Mouse (Mus musculus): ENCODE results near the gene Lbh. TPM values are rescaled to one million over a fixed set of nuclear protein-coding genes. Genes with fewer than 3 reads are reported as not detected.

Lbh gene
- polyA plus RNA-seq, 1 experiment from 2014 or later: 2.0 TPM

GRCm38 (mm10) chr17:72953811-72954685, 35.9 kb downstream of the Lbh start:
- H3K4me1 ChIP-seq: peaks cover 24% of the 10 kb centered on the region
- no peaks in the 10 kb centered on the region for H3K9me3 ChIP-seq (replicated peaks)
- DNase-seq (ENCODE audit: low spot score): no peak
- WGBS: 84% methylated on average over 6 of the region's 6 CpGs
- H3K4me3 ChIP-seq: no peak overlapping the region
- H3K36me3 ChIP-seq: no peaks in the 10 kb centered on the region
- no peak overlapping the region for H3K27ac ChIP-seq
- no peaks in the 10 kb centered on the region for H3K27me3 ChIP-seq (ENCODE audit: low read depth, poor library complexity, severe bottlenecking)

GRCm38 (mm10) chr17:72955534-72955933, 37.4 kb downstream of the Lbh start:
- Histone ChIP-seq H3K36me3 (no peaks in the 10 kb centered on the region), H3K9me3 (replicated peaks) (no peaks in the 10 kb centered on the region), H3K4me3 (no peak overlapping the region), H3K27me3 (ENCODE audit: low read depth, poor library complexity, severe bottlenecking) (no peaks in the 10 kb centered on the region), H3K4me1 (peaks cover 24% of the 10 kb centered on the region), H3K27ac (no peak overlapping the region)
- WGBS: 58% methylated on average over 2 of the region's 2 CpGs
- no peak for DNase-seq (ENCODE audit: low spot score)

GRCm38 (mm10) chr17:72957016-72957415, 38.9 kb downstream of the Lbh start:
- Histone ChIP-seq H3K4me3 (no peak overlapping the region), H3K27me3 (ENCODE audit: low read depth, poor library complexity, severe bottlenecking) (no peaks in the 10 kb centered on the region), H3K9me3 (replicated peaks) (no peaks in the 10 kb centered on the region), H3K36me3 (no peaks in the 10 kb centered on the region), H3K27ac (no peak overlapping the region), H3K4me1 (peaks cover 24% of the 10 kb centered on the region)
- 92% methylated on average over 6 of the region's 6 CpGs for WGBS
- no peak for DNase-seq (ENCODE audit: low spot score)

- Histone ChIP-seq H3K27me3 (ENCODE audit: low read depth, poor library complexity, severe bottlenecking) (no peaks in the 10 kb centered on the region), H3K4me1 (peaks cover 10% of the 10 kb centered on the region; the same call in 1 of the 2 replicates), H3K9me3 (replicated peaks) (no peaks in the 10 kb centered on the region), H3K27ac (no peak overlapping the region), H3K4me3 (no peak overlapping the region), H3K36me3 (no peaks in the 10 kb centered on the region)
- DNase-seq (ENCODE audit: low spot score): no peak
- WGBS: 85% methylated on average over 5 of the region's 5 CpGs
Observed at GRCm38 (mm10) chr17:72958886-72959285, 40.8 kb downstream of the Lbh start.

GRCm38 (mm10) chr17:72959497-72960039, 41.5 kb downstream of the Lbh start:
- H3K9me3 ChIP-seq (replicated peaks): no peaks in the 10 kb centered on the region
- H3K36me3 ChIP-seq: no peaks in the 10 kb centered on the region
- DNase-seq (ENCODE audit: low spot score): no peak
- no peak overlapping the region for H3K27ac ChIP-seq
- H3K4me1 ChIP-seq: 0 out of 2 replicates have a peak, but pooled peaks cover 3% of the 10 kb centered on the region
- 86% methylated on average over 5 of the region's 5 CpGs for WGBS
- no peaks in the 10 kb centered on the region for H3K27me3 ChIP-seq (ENCODE audit: low read depth, poor library complexity, severe bottlenecking)
- H3K4me3 ChIP-seq: no peak overlapping the region

- no peaks in the 10 kb centered on the region for H3K36me3 ChIP-seq
- 92% methylated on average over 4 of the region's 4 CpGs for WGBS
- no peak overlapping the region for H3K4me3 ChIP-seq
- H3K27me3 ChIP-seq (ENCODE audit: low read depth, poor library complexity, severe bottlenecking): no peaks in the 10 kb centered on the region
- H3K27ac ChIP-seq: no peak overlapping the region
- H3K4me1 ChIP-seq: peaks cover 4% of the 10 kb centered on the region; the same call in 1 of the 2 replicates
- DNase-seq (ENCODE audit: low spot score): no peak
- H3K9me3 ChIP-seq (replicated peaks): no peaks in the 10 kb centered on the region
Observed at GRCm38 (mm10) chr17:72960243-72960642, 42.1 kb downstream of the Lbh start.

- WGBS: 78% methylated on average over 2 of the region's 2 CpGs
Observed at GRCm38 (mm10) chr17:72960873-72961272, 42.8 kb downstream of the Lbh start.

GRCm38 (mm10) chr17:72961953-72962630, 44.0 kb downstream of the Lbh start:
- H3K27me3 ChIP-seq (ENCODE audit: low read depth, poor library complexity, severe bottlenecking): no peaks in the 10 kb centered on the region
- H3K9me3 ChIP-seq (replicated peaks): no peaks in the 10 kb centered on the region
- H3K4me3 ChIP-seq: no peak overlapping the region
- DNase-seq (ENCODE audit: low spot score): no peak
- peaks cover 19% of the 10 kb centered on the region for H3K4me1 ChIP-seq
- WGBS: 83% methylated on average over 8 of the region's 8 CpGs
- H3K27ac ChIP-seq: no peak overlapping the region
- no peaks in the 10 kb centered on the region for H3K36me3 ChIP-seq

More at GRCm38 (mm10) chr17:72960873-72961272, 42.8 kb downstream of the Lbh start:
- Histone ChIP-seq H3K27me3 (ENCODE audit: low read depth, poor library complexity, severe bottlenecking) (no peaks in the 10 kb centered on the region), H3K9me3 (replicated peaks) (no peaks in the 10 kb centered on the region), H3K4me1 (peaks cover 7% of the 10 kb centered on the region), H3K36me3 (no peaks in the 10 kb centered on the region), H3K27ac (no peak overlapping the region), H3K4me3 (no peak overlapping the region)
- DNase-seq (ENCODE audit: low spot score): no peak

GRCm38 (mm10) chr17:72965687-72966086, 47.6 kb downstream of the Lbh start:
- no peaks in the 10 kb centered on the region for H3K9me3 ChIP-seq (replicated peaks)
- H3K36me3 ChIP-seq: no peaks in the 10 kb centered on the region
- peaks cover 23% of the 10 kb centered on the region for H3K4me1 ChIP-seq
- no peaks in the 10 kb centered on the region for H3K27me3 ChIP-seq (ENCODE audit: low read depth, poor library complexity, severe bottlenecking)
- H3K27ac ChIP-seq: peak overlapping the region; percentile 46; the same call in 1 of the 2 replicates
- DNase-seq (ENCODE audit: low spot score): no peak
- WGBS: 74% methylated on average over 5 of the region's 5 CpGs
- H3K4me3 ChIP-seq: no peak overlapping the region

- no peak for DNase-seq (ENCODE audit: low spot score)
- Histone ChIP-seq H3K27ac (peak overlapping the region; percentile 46; the same call in 1 of the 2 replicates), H3K4me1 (peaks cover 23% of the 10 kb centered on the region), H3K27me3 (ENCODE audit: low read depth, poor library complexity, severe bottlenecking) (no peaks in the 10 kb centered on the region), H3K36me3 (no peaks in the 10 kb centered on the region), H3K4me3 (no peak overlapping the region), H3K9me3 (replicated peaks) (no peaks in the 10 kb centered on the region)
- 33% methylated on average over 5 of the region's 5 CpGs for WGBS
Observed at GRCm38 (mm10) chr17:72966091-72966531, 48.0 kb downstream of the Lbh start.

- Histone ChIP-seq H3K27me3 (ENCODE audit: low read depth, poor library complexity, severe bottlenecking) (no peaks in the 10 kb centered on the region), H3K4me1 (peaks cover 23% of the 10 kb centered on the region), H3K27ac (no peak overlapping the region), H3K36me3 (no peaks in the 10 kb centered on the region), H3K9me3 (replicated peaks) (no peaks in the 10 kb centered on the region), H3K4me3 (no peak overlapping the region)
- DNase-seq (ENCODE audit: low spot score): no peak
- 38% methylated on average over 3 of the region's 3 CpGs for WGBS
Observed at GRCm38 (mm10) chr17:72966878-72967277, 48.8 kb downstream of the Lbh start.

- 66% methylated on average over 6 of the region's 6 CpGs for WGBS
- no peak overlapping the region for H3K4me3 ChIP-seq
- H3K9me3 ChIP-seq (replicated peaks): no peaks in the 10 kb centered on the region
- no peaks in the 10 kb centered on the region for H3K27me3 ChIP-seq (ENCODE audit: low read depth, poor library complexity, severe bottlenecking)
- H3K4me1 ChIP-seq: peaks cover 23% of the 10 kb centered on the region
- H3K27ac ChIP-seq: peak overlapping the region; percentile 28; the same call in 1 of the 2 replicates
- no peaks in the 10 kb centered on the region for H3K36me3 ChIP-seq
- DNase-seq (ENCODE audit: low spot score): no peak
Observed at GRCm38 (mm10) chr17:72967371-72968175, 49.5 kb downstream of the Lbh start.

Measured in limb, embryonic 10.5 days (tissue).